Mouse (Mus musculus) erythroblast, embryonic 14.5 days (primary cell): Measurements from ENCODE around the gene Exph5.

Source experiments
- GATA1 ChIP-seq: IDR thresholded peaks from 2 replicates; pipeline ENCODE4 v1.6.1; 2012; ENCODE audit warnings: low read length, inconsistent platforms, mixed read lengths
- TAL1 ChIP-seq: IDR thresholded peaks from 3 replicates; pipeline ENCODE4 v1.6.1; 2012; ENCODE audit warnings: low read length, inconsistent platforms, mixed read lengths

GRCm38 (mm10) chr9:53301801-53302311 lies 386 bp downstream of the Exph5 start:
- TF ChIP-seq TAL1 (no peak), GATA1 (no peak)
